Mouse (Mus musculus) thymus, postnatal 25 days (tissue): ENCODE data around the gene Adam1b.
"Not testable (repeated sequence)": the region's sequence is repeated elsewhere in the genome, so short reads cannot be mapped to it uniquely, and the experiment has no call there.

Experiments
- DNase-seq: peaks from one replicate; pipeline ENCODE4 v3.0.0; 2022

The Adam1b gene

GRCm38 (mm10) chr5:121503231-121503630 is at the start of gene Adam1b:
Gene Adam1b (minus strand): TSS chr5:121503435.
- DNase-seq, result peak; percentile 22

- no peak for DNase-seq
These were observed 46.0 kb upstream of the Adam1b start for GRCm38 (mm10) chr5:121549196-121549595.

- DNase-seq, result no peak
These were observed 43.8 kb upstream of the Adam1b start for GRCm38 (mm10) chr5:121547084-121547483.

- DNase-seq, result peak; percentile 47
These were observed 43.3 kb upstream of the Adam1b start for GRCm38 (mm10) chr5:121546530-121546895.

- peak; percentile 98 for DNase-seq
These were observed 42.7 kb upstream of the Adam1b start, which contains the start of gene Mapkapk5 for GRCm38 (mm10) chr5:121545793-121546529. Gene Mapkapk5 (minus strand): TSS chr5:121545905.

GRCm38 (mm10) chr5:121544910-121545792 is 41.9 kb upstream of the Adam1b start, which contains the start of the genes Adam1a and Gm42878:
Gene Adam1a (minus strand): TSS chr5:121545482.
Gene Gm42878 (minus strand): TSS chr5:121545482.
- peak; percentile 51 for DNase-seq

- no peak for DNase-seq
These were observed 40.1 kb upstream of the Adam1b start for GRCm38 (mm10) chr5:121543370-121543769.

- no peak for DNase-seq
These were observed 38.0 kb upstream of the Adam1b start for GRCm38 (mm10) chr5:121541235-121541634.

GRCm38 (mm10) chr5:121540066-121540465 is 36.8 kb upstream of the Adam1b start:
- DNase-seq, result no peak

GRCm38 (mm10) chr5:121537588-121537987 is 34.4 kb upstream of the Adam1b start:
- no peak for DNase-seq

GRCm38 (mm10) chr5:121536921-121537555 is 33.8 kb upstream of the Adam1b start:
- no peak for DNase-seq

GRCm38 (mm10) chr5:121535116-121535515 is 31.9 kb upstream of the Adam1b start:
- DNase-seq, result no peak

- DNase-seq, result peak; percentile 29
These were observed 31.3 kb upstream of the Adam1b start for GRCm38 (mm10) chr5:121534521-121534920.

GRCm38 (mm10) chr5:121526961-121527360 is 23.7 kb upstream of the Adam1b start:
- no peak for DNase-seq

GRCm38 (mm10) chr5:121526526-121526925 is 23.3 kb upstream of the Adam1b start:
- no peak for DNase-seq

GRCm38 (mm10) chr5:121525774-121526450 is 22.7 kb upstream of the Adam1b start:
- no peak for DNase-seq

GRCm38 (mm10) chr5:121519758-121520157 is 16.5 kb upstream of the Adam1b start:
- not testable (repeated sequence) for DNase-seq

- DNase-seq, result no peak
These were observed 15.7 kb upstream of the Adam1b start for GRCm38 (mm10) chr5:121518983-121519382.

- DNase-seq, result no peak
These were observed 6.8 kb upstream of the Adam1b start for GRCm38 (mm10) chr5:121510009-121510408.

- no peak for DNase-seq
These were observed 3.6 kb upstream of the Adam1b start for GRCm38 (mm10) chr5:121506846-121507245.

- peak; percentile 15 for DNase-seq
These were observed 1.7 kb downstream of the Adam1b start for GRCm38 (mm10) chr5:121501424-121501996.

- no peak for DNase-seq
These were observed 2.5 kb downstream of the Adam1b start for GRCm38 (mm10) chr5:121500719-121501118.
